Mouse (Mus musculus) embryonic fibroblast, embryonic 13.5 days (primary cell): Measurements from ENCODE around the gene Shroom4. TPM values are rescaled to one million over a fixed set of nuclear protein-coding genes. Genes with fewer than 3 reads are reported as not detected.

Experiments
- H3K27ac ChIP-seq: 2 replicates; pipeline ENCODE4 v1.5.1; 2012; ENCODE audit warnings: low read length, control low read depth, inconsistent platforms; ENCODE audit not compliant: insufficient read depth
- H3K4me1 ChIP-seq: 2 replicates; pipeline ENCODE4 v1.6.1; 2011; ENCODE audit warnings: low read length; ENCODE audit not compliant: control insufficient read depth, insufficient read depth
- H3K4me3 ChIP-seq: 2 replicates; pipeline ENCODE4 v1.5.1; 2011; ENCODE audit warnings: mild to moderate bottlenecking, control low read depth, low read length; ENCODE audit not compliant: insufficient read depth
- CTCF ChIP-seq: IDR thresholded peaks from 2 replicates; pipeline ENCODE4 v1.5.1; 2011; ENCODE audit warnings: mild to moderate bottlenecking, control low read depth, low read length, moderate library complexity, borderline replicate concordance; ENCODE audit not compliant: insufficient read depth
- POLR2A ChIP-seq: IDR thresholded peaks from 2 replicates; pipeline ENCODE4 v1.6.1; 2011; ENCODE audit warnings: low read depth, mild to moderate bottlenecking, control low read depth, low read length, moderate library complexity
- polyA plus RNA-seq: library from polyadenylated mRNA; stranded (reverse); fragments of >200 nt; gene quantifications from 2 replicates; pipeline ENCODE4 v1.2.4, GENCODE M21; 2011; ENCODE audit warnings: low read depth; ENCODE audit not compliant: missing spikeins, insufficient read length

Shroom4 gene
- polyA plus RNA-seq, 1 experiment: 21.9 TPM

GRCm38 (mm10) chrX:6483817-6484216 lies 84.2 kb downstream of the Shroom4 start:
- Histone ChIP-seq H3K27ac (no peak overlapping the region), H3K4me3 (no peak overlapping the region), H3K4me1 (no peaks in the 10 kb centered on the region)
- no peak for TF ChIP-seq CTCF
- no peak for TF ChIP-seq POLR2A

GRCm38 (mm10) chrX:6490433-6490832 lies 90.8 kb downstream of the Shroom4 start:
- Histone ChIP-seq H3K4me1 (peaks cover 2% of the 10 kb centered on the region), H3K4me3 (no peak overlapping the region), H3K27ac (no peak overlapping the region)
- TF ChIP-seq CTCF (no peak), POLR2A (no peak)

- Histone ChIP-seq H3K4me1 (peaks cover 7% of the 10 kb centered on the region), H3K27ac (peak overlapping the region; percentile 26; the same call in 1 of the 2 replicates), H3K4me3 (no peak overlapping the region)
- TF ChIP-seq CTCF (no peak), POLR2A (no peak)
Measured at GRCm38 (mm10) chrX:6495456-6495855, 95.8 kb downstream of the Shroom4 start.

- no peak overlapping the region for H3K4me3 ChIP-seq
- TF ChIP-seq POLR2A (no peak), CTCF (no peak)
- H3K27ac ChIP-seq: no peak overlapping the region
- peaks cover 7% of the 10 kb centered on the region for H3K4me1 ChIP-seq
Measured at GRCm38 (mm10) chrX:6496374-6496773, 96.7 kb downstream of the Shroom4 start.

DNA sequence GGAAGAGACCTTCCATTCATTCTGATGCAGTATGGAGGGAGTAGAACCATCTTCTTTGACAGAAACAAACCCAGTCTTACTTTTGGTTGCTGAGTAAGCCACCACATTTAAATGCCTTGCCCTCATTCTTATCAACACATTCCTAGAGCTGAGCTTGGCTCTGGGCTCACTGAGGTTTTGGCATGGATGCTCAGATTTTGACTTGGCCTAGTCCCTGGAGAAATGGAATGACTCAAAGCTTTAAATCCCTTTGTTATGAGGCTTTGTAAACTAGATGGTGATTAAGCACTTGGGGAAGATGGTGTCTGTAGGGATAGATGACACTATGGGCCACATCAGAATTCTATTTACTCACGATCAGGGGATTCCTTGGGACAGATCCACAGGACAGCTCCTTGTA lies 102.2 kb downstream of the Shroom4 start:
- H3K4me1 ChIP-seq: no peaks in the 10 kb centered on the region
- TF ChIP-seq POLR2A: no peak
- no peak for TF ChIP-seq CTCF

GRCm38 (mm10) chrX:6517217-6517616 lies 117.6 kb downstream of the Shroom4 start:
- Histone ChIP-seq H3K4me3 (no peak overlapping the region), H3K27ac (no peak overlapping the region), H3K4me1 (no peaks in the 10 kb centered on the region)
- TF ChIP-seq POLR2A: no peak
- no peak for TF ChIP-seq CTCF

More for the DNA sequence above, 102.2 kb downstream of the Shroom4 start:
- no peak overlapping the region for H3K4me3 ChIP-seq
- H3K27ac ChIP-seq: no peak overlapping the region

DNA sequence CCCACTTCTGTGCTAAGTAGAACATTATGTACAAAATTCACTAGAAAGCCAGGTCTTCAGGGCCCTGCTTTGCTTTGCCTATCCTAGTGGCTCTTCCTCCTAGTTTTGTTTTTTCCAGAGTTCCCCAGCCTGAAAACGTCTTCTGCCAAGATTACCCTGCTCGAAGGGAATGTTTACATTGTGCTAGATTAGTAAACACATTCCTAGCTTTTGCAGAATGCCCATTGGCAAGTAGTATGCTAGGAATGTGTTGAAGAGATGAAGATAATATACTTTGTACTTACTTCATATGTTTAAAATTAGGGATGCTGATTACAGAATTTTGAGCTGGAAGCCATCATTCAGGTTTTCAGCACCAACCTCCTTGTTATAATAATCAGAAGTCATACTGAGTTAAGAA lies 118.8 kb downstream of the Shroom4 start:
- H3K27ac ChIP-seq: no peak overlapping the region
- H3K4me1 ChIP-seq: no peaks in the 10 kb centered on the region
- H3K4me3 ChIP-seq: no peak overlapping the region
- no peak for TF ChIP-seq CTCF
- TF ChIP-seq POLR2A: no peak

DNA sequence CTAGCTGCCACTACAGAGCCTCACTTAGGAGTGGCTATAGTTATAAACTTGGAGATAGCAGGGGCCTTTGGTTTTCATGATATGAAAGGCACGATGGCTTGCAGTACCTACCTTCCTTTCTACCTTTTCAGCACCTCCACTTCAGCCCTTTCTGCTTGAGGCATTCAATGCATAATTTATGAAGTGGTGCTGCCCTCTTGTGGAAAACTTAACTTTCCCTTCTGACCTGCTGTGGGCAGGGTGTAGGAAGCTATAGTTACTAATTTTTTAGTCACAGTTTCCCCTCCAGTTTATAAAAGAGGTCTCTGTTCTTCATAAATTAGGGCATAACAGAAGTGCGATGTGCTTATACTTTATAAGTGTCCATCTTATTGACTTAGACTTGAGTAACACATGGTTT lies 123.3 kb downstream of the Shroom4 start:
- Histone ChIP-seq H3K4me3 (no peak overlapping the region), H3K4me1 (no peaks in the 10 kb centered on the region), H3K27ac (no peak overlapping the region)
- TF ChIP-seq CTCF (no peak), POLR2A (no peak)

DNA sequence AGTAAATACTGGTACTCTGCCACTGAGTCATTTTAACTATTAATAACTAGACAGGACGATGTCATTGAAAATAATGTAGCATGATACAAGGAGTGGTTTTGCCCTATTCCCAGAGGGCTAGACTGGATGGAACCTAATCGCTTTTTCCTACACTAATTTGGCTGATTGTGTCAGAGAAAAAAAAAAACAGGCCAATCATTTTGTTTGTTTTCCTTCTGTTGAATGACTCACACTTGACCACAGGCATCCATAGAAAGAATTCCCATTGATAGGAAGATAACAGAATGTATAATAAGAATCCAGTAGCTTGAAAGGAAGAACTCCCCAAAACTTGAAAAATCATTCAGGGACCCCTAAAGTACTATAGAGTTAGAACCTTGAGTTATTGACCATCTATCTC lies 137.0 kb downstream of the Shroom4 start:
- Histone ChIP-seq H3K4me3 (no peak overlapping the region), H3K4me1 (no peaks in the 10 kb centered on the region), H3K27ac (no peak overlapping the region)
- TF ChIP-seq POLR2A (no peak), CTCF (no peak)

DNA sequence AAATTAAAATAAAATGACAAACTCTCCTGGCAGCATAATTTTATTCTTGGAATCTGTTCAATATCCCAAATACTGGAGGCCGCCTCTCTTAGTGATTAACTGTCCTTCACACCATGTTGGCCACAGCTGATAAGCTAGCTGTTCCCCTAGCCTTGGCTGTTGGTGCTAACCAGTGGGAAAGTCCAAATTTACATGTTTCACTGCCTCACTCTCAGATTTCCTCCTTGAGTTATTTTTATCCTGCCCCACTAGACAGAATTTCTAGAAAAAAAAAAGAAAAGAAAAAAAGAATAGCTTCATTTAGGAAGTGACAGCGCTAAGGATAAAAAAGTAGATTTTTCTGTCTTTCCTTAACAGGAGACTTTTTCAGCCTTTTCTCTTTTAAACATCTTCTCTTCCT lies 138.0 kb downstream of the Shroom4 start:
- Histone ChIP-seq H3K27ac (no peak overlapping the region), H3K4me3 (no peak overlapping the region), H3K4me1 (no peaks in the 10 kb centered on the region)
- TF ChIP-seq POLR2A: no peak
- no peak for TF ChIP-seq CTCF

DNA sequence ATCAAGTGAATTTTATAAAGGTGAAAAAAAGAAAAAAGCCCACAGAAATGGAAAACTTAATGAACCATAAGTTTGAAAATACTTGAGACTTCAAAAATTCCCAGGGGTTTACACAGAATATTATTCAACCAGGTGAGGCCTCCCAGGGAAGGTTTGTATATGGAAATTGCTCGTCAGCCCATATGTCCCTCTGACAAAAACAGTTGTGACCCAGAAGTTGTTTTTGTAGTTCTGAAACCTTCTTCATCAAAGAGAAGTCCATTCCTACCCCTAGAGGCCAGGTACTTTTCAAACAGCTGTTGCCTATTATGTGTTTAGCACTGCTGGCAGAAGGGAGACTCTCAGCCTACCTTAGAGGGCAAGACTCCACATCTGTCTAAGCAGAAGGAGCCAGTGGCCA lies 165.4 kb downstream of the Shroom4 start:
- Histone ChIP-seq H3K4me3 (no peak overlapping the region), H3K27ac (no peak overlapping the region), H3K4me1 (no peaks in the 10 kb centered on the region)
- TF ChIP-seq POLR2A (no peak), CTCF (no peak)
